Comparison of ENCODE assay signal across 24 mouse cellular contexts in the genomic region with DNA sequence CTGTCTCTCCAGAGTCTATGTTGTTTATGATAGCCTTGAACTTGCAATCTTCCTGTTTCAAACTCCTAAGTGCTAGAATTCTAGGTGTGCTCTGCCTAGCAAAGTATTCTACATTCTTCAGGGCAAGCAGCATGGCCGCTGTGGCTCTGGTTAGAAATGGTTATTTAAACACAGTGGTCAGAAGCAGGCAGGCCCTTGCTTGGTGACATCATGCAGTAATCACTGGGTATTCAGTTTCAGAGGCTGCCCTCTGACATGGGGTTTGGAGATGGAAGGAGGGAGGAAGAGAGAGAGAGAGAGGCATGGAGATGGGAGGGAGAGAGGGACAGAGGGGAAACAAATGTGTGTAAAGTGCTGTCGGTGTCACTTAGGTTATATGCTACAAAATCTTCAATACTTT. TPM values are rescaled to one million over a fixed set of nuclear protein-coding genes. Genes with fewer than 3 reads are reported as not detected.
DNase-seq lines count a peak whose midpoint lies in the region; ATAC-seq and TF ChIP-seq lines count a peak whose summit lies in the region.
"Had no signal": no experiment of that assay in that cellular context is flagged by ENCODE, and none has a peak within 500 bp of the region (broad histone marks: within the 10 kb centered on the region; RNA-seq: fewer than 3 reads in every experiment).

No protein-coding gene starts in this region.

- H3K4me3 ChIP-seq in limb, embryonic 12.5 days (replicated peaks) = no peak overlapping the region
- H3K4me3 ChIP-seq in limb, embryonic 10.5 days = no peak overlapping the region
- no peak overlapping the region for H3K4me3 ChIP-seq in embryonic facial prominence, embryonic 11.5 days (ENCODE audit: low read depth, low read length)
- no peak overlapping the region for H3K4me3 ChIP-seq in layer of hippocampus, adult 2 months
- H3K4me3 ChIP-seq: forebrain, embryonic 12.5 days; intestine, embryonic 15.5 days had no signal

- no peaks in the 10 kb centered on the region for H3K9me3 ChIP-seq in limb, embryonic 12.5 days
- H3K9me3 ChIP-seq in limb, embryonic 10.5 days (replicated peaks) = no peaks in the 10 kb centered on the region
- no peaks in the 10 kb centered on the region for H3K9me3 ChIP-seq in embryonic facial prominence, embryonic 11.5 days (replicated peaks; ENCODE audit: control insufficient read depth, low read length)
- H3K9me3 ChIP-seq: forebrain, embryonic 12.5 days; G1E; intestine, embryonic 15.5 days had no signal

- 0 out of 2 replicates have a peak overlapping the region, but pooled peaks have one; percentile 41 for H3K27ac ChIP-seq in limb, embryonic 12.5 days
- no peak overlapping the region for H3K27ac ChIP-seq in limb, embryonic 10.5 days
- H3K27ac ChIP-seq in embryonic facial prominence, embryonic 11.5 days (replicated peaks; ENCODE audit: low read depth, low read length) = no peak overlapping the region
- H3K27ac ChIP-seq in layer of hippocampus, adult 2 months = no peak overlapping the region
- H3K27ac ChIP-seq: forebrain, embryonic 12.5 days; hindbrain, embryonic 14.5 days; intestine, embryonic 15.5 days had no signal

- no peak for TF ChIP-seq CTCF in layer of hippocampus, adult 2 months (conservative IDR thresholded peaks at IDR 0.05)

- peak; percentile 42 for DNase-seq in embryo, embryonic 10 days (ENCODE audit: low spot score)
- no peak for DNase-seq in embryo, embryonic 9.5 days (ENCODE audit: extremely low spot score)
- no peak for DNase-seq in limb, embryonic 10.5 days (ENCODE audit: low spot score)
- DNase-seq in embryonic facial prominence, embryonic 11.5 days (ENCODE audit: low spot score) = peak; percentile 24
- no peak for DNase-seq in natural killer cell, adult 2 months (ENCODE audit: low spot score in 2 of 2)
- DNase-seq in layer of hippocampus, adult 2 months (ENCODE audit: low spot score in 2 of 2) = no peak
- DNase-seq: adrenal gland, postnatal 14 days; B cell, adult 2 months; cerebellum, adult 11-12 months; cerebellum, adult 9-10 months; cerebellum, postnatal 25 days; forebrain, postnatal 0 days; gastrocnemius, postnatal 25 days; heart, postnatal 10 days; heart, postnatal 4 days; kidney, adult 18-20 months had no signal

- no peaks in the 10 kb centered on the region for H3K36me3 ChIP-seq in limb, embryonic 12.5 days
- H3K36me3 ChIP-seq in limb, embryonic 10.5 days = no peaks in the 10 kb centered on the region
- H3K36me3 ChIP-seq in embryonic facial prominence, embryonic 11.5 days (replicated peaks; ENCODE audit: control insufficient read depth, insufficient read depth, low read depth, low read length) = no peaks in the 10 kb centered on the region
- H3K36me3 ChIP-seq: forebrain, embryonic 12.5 days; G1E; intestine, embryonic 15.5 days had no signal

- WGBS in limb, embryonic 12.5 days = 72% methylated on average over 2 of the region's 2 CpGs
- 77% methylated on average over 2 of the region's 2 CpGs for WGBS in limb, embryonic 10.5 days
- WGBS in embryonic facial prominence, embryonic 11.5 days = 59% methylated on average over 2 of the region's 2 CpGs

- H3K4me2 ChIP-seq in limb, embryonic 12.5 days = no peak overlapping the region
- H3K4me2 ChIP-seq in embryonic facial prominence, embryonic 11.5 days (ENCODE audit: low read depth, low read length) = no peak overlapping the region
- H3K4me2 ChIP-seq: forebrain, embryonic 12.5 days; hindbrain, embryonic 14.5 days; intestine, embryonic 15.5 days had no signal

- no peak overlapping the region for H3K9ac ChIP-seq in limb, embryonic 12.5 days (replicated peaks)
- H3K9ac ChIP-seq in embryonic facial prominence, embryonic 11.5 days (replicated peaks; ENCODE audit: low read length) = no peak overlapping the region
- H3K9ac ChIP-seq: forebrain, embryonic 12.5 days; forebrain, postnatal 0 days; hindbrain, embryonic 14.5 days; intestine, embryonic 15.5 days had no signal

- ATAC-seq in limb, embryonic 12.5 days (ENCODE audit: insufficient number of reproducible peaks, insufficient read depth, low FRiP score, low TSS enrichment, low read depth) = no peak
- ATAC-seq in embryonic facial prominence, embryonic 11.5 days (replicated peaks; ENCODE audit: insufficient number of reproducible peaks, low FRiP score, low TSS enrichment, low read depth) = no peak
- ATAC-seq: activated CD4-positive, CD25-positive, alpha-beta regulatory T cell, adult 4 months; CD4-positive, CD25-positive, alpha-beta regulatory T cell, adult 4 months; forebrain, postnatal 0 days; intestine, embryonic 15.5 days; Patski had no signal

- H3K4me1 ChIP-seq in limb, embryonic 12.5 days (replicated peaks) = peaks cover 8% of the 10 kb centered on the region
- peaks cover 23% of the 10 kb centered on the region for H3K4me1 ChIP-seq in limb, embryonic 10.5 days
- H3K4me1 ChIP-seq in embryonic facial prominence, embryonic 11.5 days (ENCODE audit: control insufficient read depth, insufficient read depth, low read length) = no peaks in the 10 kb centered on the region; the same call in 1 of the 2 replicates
- H3K4me1 ChIP-seq: forebrain, embryonic 12.5 days; intestine, embryonic 15.5 days had no signal

- H3K27me3 ChIP-seq in limb, embryonic 12.5 days = no peaks in the 10 kb centered on the region
- no peaks in the 10 kb centered on the region for H3K27me3 ChIP-seq in limb, embryonic 10.5 days (ENCODE audit: low read depth, poor library complexity, severe bottlenecking)
- H3K27me3 ChIP-seq in embryonic facial prominence, embryonic 11.5 days (ENCODE audit: control insufficient read depth, insufficient read depth, low read length) = no peaks in the 10 kb centered on the region
- H3K27me3 ChIP-seq: forebrain, embryonic 12.5 days; intestine, embryonic 15.5 days; Patski had no signal

RNA-seq across cellular contexts. Expression of a gene that starts 57.2 kb away (rescaled TPM):
- polyA plus RNA-seq in limb, embryonic 12.5 days (2016; fragmentation: Nextera tagmentation; extraction: Ambion mirVana) = 21.9 and 24.9 TPM in 2 replicates
- 17.6 and 18.5 TPM in 2 replicates for polyA plus RNA-seq in limb, embryonic 10.5 days (2016; fragmentation: Nextera tagmentation; extraction: Ambion mirVana)
- 12.9 and 13.8 TPM in 2 replicates for polyA plus RNA-seq in embryonic facial prominence, embryonic 11.5 days (2014; fragmentation: Nextera tagmentation; extraction: Ambion mirVana)
- 1 to 10 TPM; 2.0 TPM for total RNA-seq in layer of hippocampus, adult 2 months (2021)
- total RNA-seq: G1E had no signal
- polyA plus RNA-seq: activated CD4-positive, CD25-positive, alpha-beta regulatory T cell, adult 4 months had no signal

Comparison
In these comparisons a context has a peak if more than half of its experiments do, and no peak if none do; other contexts are left out.
1. DNase-seq: peak in embryo, embryonic 10 days (single experiment) and embryonic facial prominence, embryonic 11.5 days (single experiment); none in embryo, embryonic 9.5 days (single experiment), limb, embryonic 10.5 days (single experiment), natural killer cell, adult 2 months (0 of 2) and layer of hippocampus, adult 2 months (0 of 2).